Mouse (Mus musculus): ENCODE results near the gene Gm10392. TPM values are rescaled to one million over a fixed set of nuclear protein-coding genes. Genes with fewer than 3 reads are reported as not detected.

Gm10392 gene
- polyA plus RNA-seq (2012; ENCODE audit: low replicate concordance), result 0.15 and 0.24 TPM in 2 replicates

GRCm38 (mm10) chr11:77519043-77519442 is at the start of gene Gm10392:
Gene Gm10392, minus strand, starts transcription at chr11:77519198.

GRCm38 (mm10) chr11:77515637-77516552 is 3.1 kb downstream of the Gm10392 start, which contains the start of gene Trp53i13:
Gene Trp53i13, minus strand, starts transcription at chr11:77515980.

GRCm38 (mm10) chr11:77514832-77515636 is 4.0 kb downstream of the Gm10392 start, which contains the start of gene Abhd15:
Gene Abhd15, plus strand, starts transcription at chr11:77515121.

GRCm38 (mm10) chr11:77493512-77494343 is 25.3 kb downstream of the Gm10392 start, which contains the start of gene Git1:
Gene Git1, plus strand, starts transcription at chr11:77493562.

GRCm38 (mm10) chr11:77489591-77490235 is 29.3 kb downstream of the Gm10392 start, which contains the start of gene Ankrd13b:
Gene Ankrd13b, minus strand, starts transcription at chr11:77489678.

Other genes starting within 250 kb of the Gm10392 start
- gene Coro6, start 56.8 kb downstream of the Gm10392 start, polyA plus RNA-seq (2012; ENCODE audit: low replicate concordance), result 0.09 and 1.0 TPM in 2 replicates
- gene Ankrd13b, start 29.5 kb downstream of the Gm10392 start, polyA plus RNA-seq (2012; ENCODE audit: low replicate concordance), result 10.2 and 11.4 TPM in 2 replicates
- gene Git1, start 25.6 kb downstream of the Gm10392 start, polyA plus RNA-seq (2012; ENCODE audit: low replicate concordance), result 78.8 and 132 TPM in 2 replicates
- gene Abhd15, start 4.1 kb downstream of the Gm10392 start, polyA plus RNA-seq (2012; ENCODE audit: low replicate concordance), result 8.5 and 25.6 TPM in 2 replicates
- gene Trp53i13, start 3.2 kb downstream of the Gm10392 start, polyA plus RNA-seq (2012; ENCODE audit: low replicate concordance), result 37.2 and 80.6 TPM in 2 replicates
- gene Taok1, start 88.6 kb upstream of the Gm10392 start, polyA plus RNA-seq (2012; ENCODE audit: low replicate concordance), result 5.1 and 6.8 TPM in 2 replicates
- 40.5 and 56.9 TPM in 2 replicates for gene Nufip2, start 167.0 kb upstream of the Gm10392 start, polyA plus RNA-seq (2012; ENCODE audit: low replicate concordance)
- gene Cryba1, start 206.1 kb upstream of the Gm10392 start, polyA plus RNA-seq (2012; ENCODE audit: low replicate concordance), result not detected in 2 replicates
- gene Myo18a, start 244.0 kb upstream of the Gm10392 start, polyA plus RNA-seq (2012; ENCODE audit: low replicate concordance), result 55.5 and 72.9 TPM in 2 replicates